Mouse (Mus musculus): ENCODE data around the gene Mafg.
"Not testable (repeated sequence)": the region's sequence is repeated elsewhere in the genome, so short reads cannot be mapped to it uniquely, and the experiment has no call there.

The Mafg gene

DNA sequence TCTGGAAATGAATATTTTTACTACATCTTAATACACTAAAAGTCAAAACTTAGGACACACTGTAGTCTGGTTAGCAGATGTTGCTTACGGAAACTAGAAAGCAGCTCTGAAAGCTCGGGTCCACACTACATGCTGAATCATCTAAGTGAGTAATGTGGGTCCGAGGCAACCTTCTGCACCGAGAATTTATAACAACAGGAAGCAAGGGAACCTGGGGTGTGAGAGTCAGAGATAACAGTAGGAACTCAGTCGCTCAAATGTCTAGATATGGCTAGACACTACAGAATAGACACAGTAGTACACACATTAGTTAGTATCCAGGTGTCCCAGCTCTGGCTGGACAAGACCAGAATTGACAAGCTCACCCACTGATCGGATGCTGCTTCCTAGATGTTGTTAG lies 44.9 kb downstream of the Mafg start:
- no peak for DNase-seq

DNA sequence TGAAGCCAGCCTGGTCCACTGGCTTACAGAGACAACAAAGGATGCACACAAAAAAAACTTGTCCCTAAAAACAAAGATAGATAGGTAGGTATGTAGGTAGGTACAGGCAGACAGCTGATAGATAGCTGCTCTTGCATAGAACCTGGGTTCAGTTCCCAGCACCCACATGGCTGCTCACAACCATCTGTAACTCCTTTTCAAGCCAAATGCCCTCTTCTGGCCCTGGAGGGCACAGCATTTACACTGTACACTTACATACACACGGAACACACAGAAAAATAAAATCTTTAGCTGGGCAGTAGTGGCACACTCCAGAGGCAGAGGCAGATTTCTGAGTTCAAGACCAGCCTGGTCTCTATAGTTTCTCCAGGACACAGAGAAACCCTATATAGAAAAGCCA lies 49.5 kb downstream of the Mafg start:
- no peak for DNase-seq

DNA sequence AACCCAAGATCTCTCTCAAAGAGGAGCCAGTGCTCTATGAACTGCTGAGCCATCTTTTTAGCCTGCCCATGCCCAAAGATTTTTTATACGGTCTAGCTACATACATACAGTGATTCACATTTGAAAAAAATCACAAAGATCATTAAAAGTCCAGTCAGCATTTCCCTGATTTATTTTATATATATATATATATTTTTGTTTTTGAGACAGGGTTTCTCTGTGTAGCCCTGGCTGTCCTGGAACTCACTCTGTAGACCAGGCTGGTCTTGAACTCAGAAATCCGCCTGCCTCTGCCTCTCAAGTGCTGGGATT lies 50.5 kb downstream of the Mafg start:
- not testable (repeated sequence) for DNase-seq

DNA sequence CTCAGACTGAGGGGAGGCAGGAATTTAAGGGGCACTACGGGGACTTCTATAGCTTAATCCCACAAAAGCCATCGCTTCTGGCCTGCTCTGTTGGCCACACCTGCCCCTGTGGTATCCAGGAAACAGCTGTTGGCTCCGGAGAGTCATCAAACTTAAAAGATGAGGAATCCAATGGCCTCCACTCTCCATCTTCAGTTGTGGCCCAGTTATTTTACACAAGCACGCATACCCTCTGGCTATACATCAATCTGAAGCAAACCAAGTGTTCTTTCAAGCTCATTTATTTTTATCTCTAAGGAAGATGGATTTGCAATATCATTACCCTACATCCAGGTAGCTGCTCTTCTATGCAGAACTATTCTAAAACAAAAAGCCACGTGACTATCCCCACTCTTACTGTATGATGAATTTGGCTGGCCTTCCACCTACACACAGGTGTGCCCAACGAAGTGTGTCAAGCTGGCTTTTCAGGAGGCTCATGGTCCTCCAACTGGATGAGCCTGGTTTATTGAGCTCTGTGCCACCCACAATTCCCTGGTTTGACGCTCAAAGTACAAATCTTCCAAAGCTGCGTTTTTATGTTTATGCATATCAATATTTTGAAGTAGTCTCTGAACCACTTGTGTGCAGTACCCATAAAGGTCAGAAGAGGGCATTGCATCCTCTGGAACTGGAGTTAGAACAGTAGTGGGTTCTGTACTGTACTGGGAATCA lies 51.0 kb downstream of the Mafg start:
- DNase-seq, result peak; percentile 54

DNA sequence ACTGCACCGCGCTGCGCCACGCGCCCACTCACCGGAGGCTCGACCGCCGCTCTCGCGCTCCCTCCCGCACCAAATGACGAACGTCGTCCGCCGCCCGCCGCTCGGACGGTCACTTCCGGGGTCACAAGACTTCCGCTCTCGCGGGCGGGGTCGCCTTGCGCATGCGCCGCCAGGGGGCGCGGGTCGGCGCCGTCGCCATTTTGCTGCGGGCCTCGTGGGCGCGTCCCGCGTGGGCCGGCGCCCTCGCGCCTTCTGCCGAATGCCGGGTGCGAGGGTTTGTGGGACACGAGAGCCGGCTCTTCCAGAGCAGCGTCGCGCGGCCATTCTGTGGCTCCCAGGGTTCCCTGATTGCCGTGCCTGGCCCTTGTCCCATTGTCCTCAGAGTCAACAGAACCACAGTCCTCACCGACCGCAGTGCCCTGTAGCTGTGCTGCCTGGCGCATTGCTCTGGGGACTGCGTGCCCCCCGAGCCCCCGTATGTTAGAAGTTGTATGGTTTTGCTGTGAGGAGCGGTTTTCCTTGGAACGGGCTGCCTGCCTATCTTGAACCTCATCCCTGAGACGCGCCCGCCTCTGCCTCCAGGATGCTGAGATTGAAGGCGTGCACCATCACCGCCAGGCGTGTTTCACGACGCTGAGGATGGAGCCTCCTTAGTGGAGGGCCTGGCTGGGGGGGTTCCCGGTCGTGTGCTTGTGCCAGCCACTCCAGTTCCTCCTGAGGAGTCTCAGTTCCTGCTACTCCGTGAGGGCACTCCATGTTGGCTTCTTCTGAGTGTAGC lies 51.7 kb downstream of the Mafg start, which contains the start of gene Arhgdia:
Gene Arhgdia (minus strand): TSS at position 135 of the 778 bp plus-strand sequence.
- peak; percentile 94 for DNase-seq

DNA sequence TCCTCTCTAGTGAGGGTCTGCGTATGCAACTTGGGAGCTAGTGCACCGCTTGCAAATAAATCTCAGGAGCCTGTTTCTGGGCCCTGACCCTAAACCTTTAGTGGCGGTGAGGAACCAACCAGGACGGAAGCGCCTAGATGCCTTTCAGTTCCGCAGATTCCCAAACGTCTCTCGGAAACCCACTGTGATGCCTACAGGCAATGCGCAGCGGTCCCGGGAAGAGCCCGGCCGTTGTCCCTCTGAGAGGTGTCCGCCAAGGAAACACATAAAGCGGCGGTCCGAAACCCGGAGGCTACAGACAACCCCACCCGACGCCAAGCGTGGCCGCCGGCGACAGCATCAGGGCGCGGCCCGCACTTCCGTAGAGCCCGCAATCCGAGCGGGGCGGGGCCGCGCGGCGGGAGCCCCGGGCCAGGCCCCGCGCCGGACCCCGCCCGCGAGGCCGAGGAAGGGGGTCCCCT lies 52.5 kb downstream of the Mafg start:
- DNase-seq, result peak; percentile 64

DNA sequence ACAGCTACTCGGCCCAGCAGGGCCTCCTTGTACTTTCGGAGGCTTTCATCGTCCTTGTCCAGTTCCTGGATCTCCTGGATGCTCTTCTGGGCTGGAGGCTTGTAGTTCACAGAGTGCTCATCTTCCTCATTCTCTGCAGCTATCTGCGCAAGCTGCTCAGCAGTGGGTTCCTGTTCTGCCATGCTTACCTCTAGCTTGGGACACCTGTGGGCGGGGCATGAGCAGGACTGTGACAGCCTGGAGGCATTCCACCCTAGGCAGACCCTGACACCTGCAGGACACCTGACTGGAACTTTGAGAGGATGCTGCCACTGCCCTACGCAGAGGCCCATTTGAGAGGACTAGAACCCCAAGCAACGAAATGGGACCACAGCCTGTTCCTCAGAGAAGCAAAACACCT lies 53.2 kb downstream of the Mafg start:
- peak; percentile 49 for DNase-seq

DNA sequence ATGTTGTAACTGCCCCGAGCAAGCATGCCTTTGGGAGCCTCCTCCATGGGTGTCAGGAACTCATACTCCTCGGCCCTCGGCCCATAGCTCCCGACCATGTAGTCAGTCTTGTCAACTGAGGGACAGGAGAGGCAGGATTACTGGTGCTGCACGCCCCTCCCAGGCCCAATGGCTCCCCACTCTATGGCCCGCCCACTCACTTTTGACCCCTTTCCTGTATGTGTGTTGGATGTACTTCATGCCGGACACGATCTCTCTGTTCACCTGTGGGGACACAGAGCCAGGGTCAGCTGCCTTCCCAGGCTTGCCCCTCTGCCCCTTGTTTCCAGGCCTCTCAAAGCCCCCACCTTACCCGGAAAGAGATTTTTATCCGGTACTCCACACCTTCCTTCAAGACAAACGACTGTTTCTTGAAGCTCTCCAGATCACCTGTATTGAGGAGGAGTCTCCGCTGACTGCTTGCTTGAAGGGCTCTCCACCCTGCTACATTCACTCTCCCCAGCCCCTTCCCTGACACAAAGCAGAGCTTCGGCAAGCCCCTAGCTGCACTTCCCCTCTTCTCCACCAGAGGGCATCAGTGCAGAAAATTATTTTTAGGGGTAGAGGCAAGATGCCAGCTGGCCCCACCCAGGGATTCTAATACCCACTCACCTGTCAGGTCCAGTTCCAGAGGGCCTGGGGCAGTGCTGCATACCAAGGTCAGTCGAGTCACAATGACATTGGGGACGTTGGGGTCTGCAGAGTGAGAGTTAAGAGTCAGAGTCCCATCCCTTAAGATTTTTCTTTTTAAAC lies 53.9 kb downstream of the Mafg start:
- peak; percentile 72 for DNase-seq

DNA sequence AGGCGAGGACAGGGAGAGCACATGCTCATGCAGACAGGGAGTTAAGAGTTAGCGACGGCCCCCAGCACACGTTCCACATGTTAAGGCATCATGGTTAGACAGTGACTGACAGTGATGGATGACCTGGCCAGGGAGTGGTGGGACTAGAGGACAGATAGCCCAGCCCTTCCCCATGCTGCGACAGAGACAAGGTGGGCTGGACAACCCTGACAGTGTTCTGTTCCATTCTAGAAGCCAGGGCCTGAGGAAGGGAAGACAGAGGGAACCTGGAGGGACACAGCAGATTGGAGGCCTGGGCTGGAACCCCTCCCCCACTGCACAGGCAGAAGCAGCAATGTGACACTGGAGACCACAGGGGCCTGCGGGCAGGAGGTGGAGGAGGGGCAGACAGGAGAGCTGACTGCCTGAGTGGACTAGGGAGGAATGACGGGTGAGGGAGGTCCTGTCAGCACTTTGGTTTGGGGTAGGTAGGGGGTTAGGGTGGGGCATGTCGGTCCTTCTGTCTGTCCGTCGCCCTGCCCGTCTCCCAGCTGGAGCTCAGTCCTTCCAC lies 54.6 kb downstream of the Mafg start:
- DNase-seq, result peak; percentile 27

DNA sequence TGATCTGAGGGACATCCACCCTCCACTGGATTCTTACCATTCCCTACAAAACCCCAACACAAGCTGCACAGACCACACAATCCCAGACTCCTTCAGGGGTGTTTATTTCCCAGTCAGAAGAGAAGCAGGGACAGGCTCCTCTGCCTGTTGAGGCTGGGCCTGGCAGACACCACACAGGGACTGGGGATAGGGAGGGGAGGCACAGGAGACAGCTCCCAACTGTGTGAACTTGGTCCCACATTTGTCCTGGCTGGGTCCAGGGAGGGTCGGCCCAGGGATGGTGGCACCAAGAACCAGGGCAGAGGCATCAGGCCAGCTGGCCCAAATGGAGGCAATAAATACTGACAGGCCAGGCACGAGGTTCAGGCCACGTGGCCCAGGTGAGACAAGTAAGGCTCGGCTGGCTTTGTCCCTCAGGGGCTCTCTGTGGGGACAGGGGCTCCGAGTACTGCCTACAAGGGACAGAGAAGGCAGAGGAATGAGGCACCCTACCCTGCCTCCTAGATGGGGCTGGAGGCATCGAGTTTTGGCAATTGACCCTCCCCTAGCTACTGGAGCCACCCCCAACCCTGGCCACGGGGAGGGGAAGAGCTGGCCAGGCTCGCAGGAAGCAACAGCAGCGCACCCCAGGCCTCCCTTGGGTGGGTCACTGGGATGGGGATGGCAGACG lies 55.2 kb downstream of the Mafg start:
- peak; percentile 27 for DNase-seq

DNA sequence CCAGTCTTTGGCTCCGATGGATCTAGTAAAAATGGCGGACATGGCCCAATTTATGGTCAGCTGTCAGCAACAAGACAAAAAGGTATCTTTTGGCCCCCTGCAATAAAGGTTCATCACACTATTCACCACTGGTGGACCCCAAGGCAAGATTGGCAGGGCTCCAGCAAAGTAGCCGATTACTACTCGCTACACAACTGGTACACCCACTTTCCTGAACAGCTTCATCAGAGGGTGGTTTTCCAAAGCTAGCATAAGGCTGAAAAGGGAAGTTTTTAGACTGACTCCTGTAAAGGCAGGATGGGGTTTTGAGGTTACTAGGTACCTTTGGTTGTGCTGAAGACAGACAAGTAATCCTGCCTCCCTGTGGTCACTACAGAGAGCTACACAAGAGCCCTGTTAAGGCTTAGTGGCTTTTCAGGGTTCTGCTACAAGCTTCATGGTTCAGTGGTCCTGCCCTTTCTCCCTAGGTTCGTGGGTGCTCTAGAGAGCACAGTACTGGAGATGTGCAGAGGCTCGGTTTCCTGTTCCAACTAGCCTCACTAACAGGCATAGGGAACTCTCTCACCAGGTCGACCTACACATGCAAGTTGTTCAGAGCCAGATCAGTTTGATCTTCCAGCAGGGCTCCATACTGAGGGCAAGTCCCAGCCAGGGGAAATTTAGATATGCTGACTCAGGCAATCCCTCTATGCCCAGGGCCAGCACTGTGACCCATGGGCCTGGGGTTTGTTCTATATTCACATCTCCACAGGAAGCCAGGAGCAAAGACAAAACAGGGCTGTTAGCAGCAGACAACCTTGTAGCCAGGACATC lies 56.0 kb downstream of the Mafg start:
- peak; percentile 69 for DNase-seq

DNA sequence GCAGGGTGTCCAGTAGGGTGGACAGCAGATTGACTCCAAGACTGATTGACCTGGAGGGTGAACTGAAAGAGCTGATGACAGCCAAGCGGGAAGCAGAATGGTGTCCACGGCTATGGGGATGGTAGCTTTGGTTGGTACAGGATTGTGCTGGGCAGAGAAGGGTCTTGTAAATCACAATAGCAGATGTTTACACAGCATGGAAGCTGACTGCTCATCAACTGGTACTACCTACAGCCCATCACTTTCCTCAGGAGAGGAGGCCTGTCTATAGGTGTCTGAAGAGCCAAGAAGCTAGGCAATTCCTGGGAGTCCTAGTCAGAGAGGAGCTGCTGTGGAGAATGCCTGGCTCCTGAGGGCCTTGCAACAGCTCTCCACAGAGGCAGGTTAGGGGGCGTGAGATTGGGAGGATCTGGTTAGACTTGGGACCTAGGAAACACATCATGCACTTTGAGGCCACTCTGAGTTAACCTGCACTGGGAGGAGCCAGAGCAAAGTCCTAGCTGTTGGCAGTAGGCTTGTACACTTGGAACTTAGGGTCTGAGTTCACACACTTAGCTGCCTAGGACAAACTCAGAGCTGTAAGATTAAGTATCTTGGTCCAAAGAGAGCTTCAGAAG lies 56.9 kb downstream of the Mafg start:
- DNase-seq, result peak; percentile 82

DNA sequence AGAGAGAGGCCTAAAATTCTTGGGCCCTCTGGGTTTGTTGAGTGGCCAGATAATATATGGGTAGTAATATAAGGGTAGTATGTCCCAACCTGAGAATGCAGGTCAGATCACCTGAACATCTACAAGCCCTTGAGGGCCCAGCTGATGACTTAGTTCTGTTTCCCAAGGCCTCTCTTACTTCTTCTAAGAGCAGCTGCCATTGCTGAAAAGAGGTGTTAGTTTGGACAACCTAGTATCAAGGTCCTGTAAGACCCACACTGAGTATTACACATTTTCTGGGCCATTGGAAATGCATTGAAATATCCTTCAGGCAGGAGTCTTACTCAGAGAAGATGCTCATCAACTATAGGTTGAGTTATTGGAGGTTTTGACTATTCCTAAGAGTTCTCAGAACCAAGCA lies 57.5 kb downstream of the Mafg start:
- DNase-seq, result no peak

Data from kidney, postnatal 14 days (tissue).